Mouse (Mus musculus) C2C12 (cell line): ENCODE measurements at regions not wholly inside any gene's neighbourhood (a gene's known extent, or its start where the extent isn't known, plus 50 kb on each side); places are given as distances from the start of the nearest gene placed in this dataset.

Source experiments
- CEBPB ChIP-seq: IDR thresholded peaks from one replicate; pipeline ENCODE4 v1.6.1; 2011; ENCODE audit warnings: low read depth, mild to moderate bottlenecking, control low read depth, moderate library complexity
- CTCF ChIP-seq: IDR thresholded peaks from one replicate; pipeline ENCODE4 v1.5.1; 2011; ENCODE audit not compliant: control insufficient read depth, insufficient read depth, insufficient read length
- FOSL1 ChIP-seq: IDR thresholded peaks from one replicate; pipeline ENCODE4 v1.8.0; 2011; ENCODE audit warnings: mild to moderate bottlenecking, low read length; ENCODE audit not compliant: poor library complexity, insufficient read depth, severe bottlenecking
- MAX ChIP-seq: IDR thresholded peaks from one replicate; pipeline ENCODE4 v1.6.1; 2011; ENCODE audit warnings: mild to moderate bottlenecking, control low read depth
- MYOG ChIP-seq: IDR thresholded peaks from one replicate; pipeline ENCODE4 v1.6.1; 2011; ENCODE audit not compliant: control insufficient read depth, insufficient read length; ENCODE audit errors: extremely low read depth
- USF1 ChIP-seq: IDR thresholded peaks from one replicate; pipeline ENCODE4 v1.6.1; 2011; ENCODE audit warnings: low read depth, mild to moderate bottlenecking, control low read depth, moderate library complexity

DNA sequence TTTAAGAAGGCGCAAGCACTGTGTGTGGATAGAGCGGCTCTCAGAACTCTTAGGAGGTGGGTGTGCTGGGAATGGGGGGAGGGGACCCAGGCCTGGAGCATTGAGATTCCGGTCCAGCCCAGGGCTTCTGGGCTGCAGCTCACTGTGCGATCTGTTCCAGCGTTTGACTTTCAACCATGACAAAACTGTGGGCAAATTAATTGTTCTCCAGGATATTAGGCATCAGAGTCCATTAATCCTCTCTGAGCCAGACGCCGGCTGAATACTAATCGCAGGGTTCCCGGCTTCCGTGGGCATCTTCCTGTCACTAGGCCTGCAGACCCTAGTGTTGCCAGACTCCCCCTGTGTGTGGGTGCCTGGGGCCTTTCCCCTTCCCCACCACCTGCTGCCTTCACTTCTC is 73.3 kb upstream of the Gm26897 start:
- TF ChIP-seq CTCF: no peak
- no peak for TF ChIP-seq MYOG
- TF ChIP-seq MAX: no peak
- TF ChIP-seq USF1: no peak
- no peak for TF ChIP-seq FOSL1
- TF ChIP-seq CEBPB: no peak
